Mouse (Mus musculus) thymus, adult 2 months (tissue): ENCODE data around the gene Zfp366. TPM values are rescaled to one million over a fixed set of nuclear protein-coding genes. Genes with fewer than 3 reads are reported as not detected.

Source experiments
- DNase-seq: peaks from one replicate; pipeline ENCODE4 v3.0.0; 2021
- H3K27ac ChIP-seq: fragments of 200-500 bp; 2 replicates; pipeline ENCODE4 v1.5.1; 2012; ENCODE audit warnings: low read length, control low read depth; ENCODE audit not compliant: control insufficient read depth, insufficient read depth
- H3K27me3 ChIP-seq: fragments of 200-500 bp; 2 replicates; pipeline ENCODE4 v1.6.1; 2012; ENCODE audit warnings: mild to moderate bottlenecking, low read length, moderate library complexity, mixed read lengths; ENCODE audit not compliant: control insufficient read depth, insufficient read depth
- H3K36me3 ChIP-seq: fragments of 200-500 bp; 2 replicates; pipeline ENCODE4 v1.6.1; 2012; ENCODE audit warnings: mild to moderate bottlenecking, low read length, moderate library complexity; ENCODE audit not compliant: control insufficient read depth, insufficient read depth
- H3K4me1 ChIP-seq: fragments of 200-500 bp; replicated peaks from 2 replicates; pipeline ENCODE4 v1.6.1; 2012; ENCODE audit warnings: low read length; ENCODE audit not compliant: control insufficient read depth, insufficient read depth
- H3K4me3 ChIP-seq: fragments of 200-500 bp; 2 replicates; pipeline ENCODE4 v1.5.1; 2012; ENCODE audit warnings: mild to moderate bottlenecking, low read length, control low read depth, moderate library complexity; ENCODE audit not compliant: control insufficient read depth, insufficient read depth
- CTCF ChIP-seq: fragments of 200-500 bp; IDR thresholded peaks from 2 replicates; pipeline ENCODE4 v1.5.1; 2012; ENCODE audit warnings: mild to moderate bottlenecking, control low read depth, low read length, moderate library complexity, borderline replicate concordance; ENCODE audit not compliant: control insufficient read depth, poor library complexity, insufficient read depth; ENCODE audit errors: extremely low read depth
- POLR2A ChIP-seq: fragments of 200-500 bp; IDR thresholded peaks from 2 replicates; pipeline ENCODE4 v1.6.1; 2012; ENCODE audit warnings: mild to moderate bottlenecking, low read length, control low read depth, moderate library complexity; ENCODE audit not compliant: control insufficient read depth, poor library complexity, insufficient read depth; ENCODE audit errors: extremely low read depth
- WGBS: fragments of 180-500 bp; shearing (Covaris S2); methylation state at CpG from one replicate; pipeline ENCODE4 v1.1.7; 2018; 5-methylcytosine and 5-hydroxymethylcytosine counted together
- polyA plus RNA-seq: library from polyadenylated mRNA; depleted of rRNA; stranded (reverse); fragments of >200 nt; gene quantifications from 2 replicates; pipeline ENCODE4 v1.2.3, GENCODE M21; 2012

The Zfp366 gene
- polyA plus RNA-seq, 1 experiment, result 5.9 TPM

DNA sequence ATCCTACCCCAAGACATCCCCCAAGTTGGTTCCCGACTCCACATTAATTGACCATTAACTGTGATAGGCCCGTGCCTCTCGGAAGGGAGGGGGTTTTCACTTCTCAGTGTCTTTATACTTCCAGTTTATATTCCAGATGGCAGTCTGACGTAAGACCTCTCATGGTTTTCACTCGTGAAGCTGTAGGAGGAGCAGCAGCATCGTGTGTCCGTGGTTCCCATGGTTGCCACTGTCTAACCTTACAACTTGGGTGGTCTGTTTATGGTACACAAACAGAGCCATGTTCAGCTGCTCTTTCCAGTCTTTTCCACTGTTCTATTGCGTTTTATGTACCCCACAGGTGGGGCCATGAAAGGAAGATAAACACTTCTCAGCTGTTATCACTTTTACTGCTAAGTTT lies 33.5 kb upstream of the Zfp366 start:
- Histone ChIP-seq H3K27ac (no peak overlapping the region), H3K4me3 (no peak overlapping the region), H3K4me1 (peaks cover 9% of the 10 kb centered on the region), H3K27me3 (no peaks in the 10 kb centered on the region; the same call in 1 of the 2 replicates), H3K36me3 (no peaks in the 10 kb centered on the region)
- 84% methylated on average over 8 of the region's 8 CpGs for WGBS
- DNase-seq, result no peak
- TF ChIP-seq CTCF, result no peak
- no peak for TF ChIP-seq POLR2A

DNA sequence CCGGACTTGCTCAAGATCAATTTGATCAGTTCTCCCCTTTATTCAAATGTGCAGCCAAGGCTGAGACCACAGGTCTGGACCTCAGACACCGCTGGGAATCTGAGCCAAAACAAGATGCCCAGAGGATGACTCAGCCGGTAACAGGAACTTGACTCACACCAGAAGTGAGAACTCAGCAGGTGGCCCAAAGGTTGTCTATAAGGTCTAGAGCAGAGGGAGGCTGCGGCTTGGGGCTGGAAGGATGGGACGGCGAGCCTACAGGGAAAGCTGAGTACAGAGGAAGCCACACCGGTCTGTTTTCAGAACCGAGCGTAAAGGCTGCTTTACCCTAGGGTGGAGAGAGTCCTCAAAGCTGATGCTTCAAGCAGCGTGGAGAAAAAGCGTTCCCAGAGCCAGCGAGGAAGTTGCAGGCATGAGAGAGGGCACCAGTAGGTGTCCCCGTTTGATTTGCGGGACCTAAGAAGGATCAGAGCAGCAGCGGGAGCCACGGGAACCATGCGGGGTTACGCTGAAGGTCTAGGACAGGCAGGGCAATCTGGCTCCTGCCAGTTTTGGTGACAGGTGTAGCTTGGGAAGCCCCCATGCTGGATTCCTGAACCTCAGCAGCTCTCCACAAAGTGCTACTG lies 32.2 kb upstream of the Zfp366 start:
- Histone ChIP-seq H3K36me3 (no peaks in the 10 kb centered on the region), H3K27me3 (no peaks in the 10 kb centered on the region; the same call in 1 of the 2 replicates), H3K27ac (no peak overlapping the region), H3K4me1 (0 out of 2 replicates have a peak, but pooled peaks cover 4% of the 10 kb centered on the region), H3K4me3 (no peak overlapping the region)
- WGBS, result 6% methylated on average over 18 of the region's 18 CpGs
- no peak for DNase-seq
- no peak for TF ChIP-seq POLR2A

DNA sequence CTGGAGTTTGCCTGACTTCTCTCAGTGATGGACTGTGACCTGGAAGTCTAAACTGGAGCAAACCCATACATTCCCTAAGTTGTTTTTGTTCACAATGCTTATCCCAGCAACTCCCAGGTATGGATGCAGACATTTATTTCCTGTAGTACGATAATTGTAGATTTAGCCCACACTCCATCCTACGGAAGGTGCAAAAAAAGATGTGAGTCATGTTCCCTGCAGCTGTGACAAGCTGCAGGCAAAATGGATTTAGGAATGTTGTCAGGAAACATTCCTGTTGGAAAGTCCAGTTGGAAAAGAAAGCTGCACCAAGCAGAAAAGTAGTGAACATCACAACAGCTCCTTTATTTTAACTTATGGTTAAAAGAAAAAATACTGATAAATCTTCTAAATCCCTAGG lies 26.9 kb upstream of the Zfp366 start:
- Histone ChIP-seq H3K36me3 (no peaks in the 10 kb centered on the region), H3K4me1 (no peaks in the 10 kb centered on the region), H3K27me3 (no peaks in the 10 kb centered on the region; the same call in 1 of the 2 replicates), H3K27ac (no peak overlapping the region), H3K4me3 (no peak overlapping the region)
- DNase-seq, result no peak
- no peak for TF ChIP-seq CTCF
- no peak for TF ChIP-seq POLR2A
- WGBS, result 93% methylated on average over 2 of the region's 2 CpGs

DNA sequence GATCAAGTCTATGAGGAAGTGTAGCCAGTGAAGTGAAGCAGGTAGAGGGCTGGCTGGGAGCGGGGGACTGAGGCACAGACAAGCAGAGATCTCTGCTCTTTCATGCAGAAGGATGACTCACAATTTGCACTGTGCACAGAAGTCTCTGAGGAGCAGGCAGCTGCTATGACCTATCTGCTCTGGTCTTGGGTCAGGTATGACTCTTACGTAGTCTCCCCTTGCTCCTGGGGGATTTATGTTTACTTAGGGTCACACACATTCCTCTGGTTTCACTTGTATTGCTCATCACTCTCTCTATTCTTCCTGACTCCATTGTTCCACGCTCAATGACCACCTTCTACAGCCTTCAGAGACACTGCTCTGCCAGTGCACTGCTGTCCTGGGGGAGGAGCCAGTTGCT lies 25.9 kb upstream of the Zfp366 start:
- 96% methylated on average over 3 of the region's 3 CpGs for WGBS
- no peaks in the 10 kb centered on the region for H3K4me1 ChIP-seq
- no peak overlapping the region for H3K4me3 ChIP-seq
- no peak for TF ChIP-seq CTCF
- TF ChIP-seq POLR2A, result no peak
- no peaks in the 10 kb centered on the region for H3K27me3 ChIP-seq
- DNase-seq, result no peak
- no peaks in the 10 kb centered on the region for H3K36me3 ChIP-seq
- H3K27ac ChIP-seq, result no peak overlapping the region

DNA sequence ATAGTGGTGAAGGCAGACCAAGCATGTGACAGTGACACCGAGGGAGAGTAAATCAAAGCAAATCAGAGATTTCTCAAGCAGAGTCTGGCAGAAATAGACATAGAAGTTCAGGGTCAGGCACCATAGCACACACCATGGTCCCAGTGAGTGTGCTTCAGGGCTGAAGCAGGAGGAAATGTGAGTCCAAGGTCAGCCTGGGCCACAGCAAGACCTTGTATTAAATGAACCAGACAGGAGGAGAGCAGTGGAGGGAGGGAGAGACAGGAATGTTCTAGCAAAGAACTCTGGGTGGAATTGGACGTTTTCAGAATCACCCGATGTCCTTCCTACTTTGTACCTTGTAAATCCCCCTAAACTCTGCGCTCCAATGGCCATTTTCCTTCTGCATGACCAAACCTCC lies 21.6 kb upstream of the Zfp366 start:
- no peak overlapping the region for H3K27ac ChIP-seq
- H3K27me3 ChIP-seq, result no peaks in the 10 kb centered on the region
- no peak for DNase-seq
- H3K4me1 ChIP-seq, result no peaks in the 10 kb centered on the region
- TF ChIP-seq POLR2A (no peak), CTCF (no peak)
- no peak overlapping the region for H3K4me3 ChIP-seq
- no peaks in the 10 kb centered on the region for H3K36me3 ChIP-seq
- WGBS, result 87% methylated on average over 4 of the region's 4 CpGs

DNA sequence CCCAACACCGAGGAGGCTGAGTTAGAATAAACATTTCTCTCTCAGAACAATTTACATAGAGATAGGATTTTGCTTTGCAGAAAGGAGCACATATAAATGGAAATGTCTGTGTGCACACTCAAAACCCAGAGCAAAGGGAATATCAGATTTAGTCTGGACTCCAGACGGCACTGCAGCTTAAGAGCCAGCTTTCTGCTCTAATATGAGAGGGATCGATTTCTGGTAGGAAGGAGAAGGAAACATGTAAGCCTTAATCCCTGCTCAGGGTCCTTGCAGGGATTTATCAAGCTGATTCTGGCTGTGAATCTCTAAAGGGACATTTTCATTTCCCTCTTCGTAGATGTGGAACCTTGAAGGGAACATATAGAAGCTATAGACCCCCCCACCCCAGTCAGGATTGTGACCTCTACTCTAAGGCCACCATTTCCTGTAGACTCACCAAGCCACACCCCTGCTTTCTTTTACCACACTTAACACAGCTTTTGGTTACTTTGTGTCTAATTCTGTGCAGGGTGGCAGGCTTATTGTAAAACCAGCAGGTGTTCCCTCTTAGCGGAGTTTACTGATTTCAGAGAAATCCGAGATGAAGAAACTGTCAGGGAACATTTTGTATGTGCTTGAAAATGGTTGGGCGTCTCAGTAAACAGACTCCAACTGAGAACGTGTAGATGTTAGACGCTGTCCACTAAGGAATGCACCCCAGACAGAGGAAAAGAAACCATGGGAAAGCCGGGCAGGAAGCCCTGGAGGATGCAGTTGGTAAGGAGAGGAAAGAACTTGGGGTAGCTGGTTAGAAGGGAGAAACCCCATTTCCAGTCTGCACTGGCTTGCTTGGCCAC lies 20.9 kb upstream of the Zfp366 start:
- no peak overlapping the region for H3K4me3 ChIP-seq
- no peaks in the 10 kb centered on the region for H3K27me3 ChIP-seq
- H3K36me3 ChIP-seq, result no peaks in the 10 kb centered on the region
- DNase-seq, result no peak
- 29% methylated on average over 10 of the region's 10 CpGs for WGBS
- H3K27ac ChIP-seq, result no peak overlapping the region
- no peaks in the 10 kb centered on the region for H3K4me1 ChIP-seq
- TF ChIP-seq POLR2A, result no peak
- no peak for TF ChIP-seq CTCF
